Mouse (Mus musculus) lung, adult 18-20 months (tissue): ENCODE results near the gene Tmem174.
A peak's percentile ranks its signal among the peaks of the same experiment; 100 is the strongest.

Source experiments
- DNase-seq, 2 experiments: peaks; one replicate each; pipeline ENCODE4 v3.0.0; 2022; ENCODE audit warnings: mixed read lengths in 2 of 2

Gene Tmem174

GRCm38 (mm10) chr13:98637145-98637544, at the start of gene Tmem174:
Gene Tmem174 (minus strand): TSS chr13:98637410.
- no peak for DNase-seq

GRCm38 (mm10) chr13:98684144-98684900, 47.1 kb upstream of the Tmem174 start:
- DNase-seq: no peak

- DNase-seq: no peak
Observed at GRCm38 (mm10) chr13:98683412-98683811, 46.2 kb upstream of the Tmem174 start.

GRCm38 (mm10) chr13:98680470-98681060, 43.4 kb upstream of the Tmem174 start:
- DNase-seq: no peak

- DNase-seq: no peak
Observed at GRCm38 (mm10) chr13:98679631-98680041, 42.4 kb upstream of the Tmem174 start.

GRCm38 (mm10) chr13:98679230-98679629, 42.0 kb upstream of the Tmem174 start:
- DNase-seq: no peak

GRCm38 (mm10) chr13:98673922-98674321, 36.7 kb upstream of the Tmem174 start:
- DNase-seq: no peak

- no peak for DNase-seq
Observed at GRCm38 (mm10) chr13:98669296-98669695, 32.1 kb upstream of the Tmem174 start.

GRCm38 (mm10) chr13:98667316-98667715, 30.1 kb upstream of the Tmem174 start:
- no peak for DNase-seq

GRCm38 (mm10) chr13:98665240-98665639, 28.0 kb upstream of the Tmem174 start:
- DNase-seq: peak; percentile 24 to 46

- DNase-seq: no peak
Observed at GRCm38 (mm10) chr13:98662173-98662675, 25.0 kb upstream of the Tmem174 start.

- no peak for DNase-seq
Observed at GRCm38 (mm10) chr13:98656034-98656471, 18.8 kb upstream of the Tmem174 start.

GRCm38 (mm10) chr13:98655346-98655745, 18.1 kb upstream of the Tmem174 start:
- DNase-seq: peak in 1 of 2 experiments; percentile 33

GRCm38 (mm10) chr13:98654129-98654939, 17.1 kb upstream of the Tmem174 start:
- DNase-seq: peak; percentile 30 to 49

- no peak for DNase-seq
Observed at GRCm38 (mm10) chr13:98652194-98652593, 15.0 kb upstream of the Tmem174 start.

GRCm38 (mm10) chr13:98651228-98651977, 14.2 kb upstream of the Tmem174 start:
- DNase-seq: no peak

GRCm38 (mm10) chr13:98647775-98648568, 10.8 kb upstream of the Tmem174 start:
- DNase-seq: no peak

GRCm38 (mm10) chr13:98638507-98639166, 1.4 kb upstream of the Tmem174 start:
- no peak for DNase-seq

- no peak for DNase-seq
Observed at GRCm38 (mm10) chr13:98636571-98636970, 639 bp downstream of the Tmem174 start.

- peak in 1 of 2 experiments; percentile 7 for DNase-seq
Observed at GRCm38 (mm10) chr13:98633641-98634484, 3.3 kb downstream of the Tmem174 start.
